Mouse (Mus musculus) left cerebral cortex, adult 11 months (tissue): ENCODE results near the gene Cdh20.

Source experiments
- DNase-seq: peaks from one replicate; pipeline ENCODE4 v3.0.0; 2022; ENCODE audit warnings: low spot score

The Cdh20 gene

GRCm38 (mm10) chr1:104768371-104769249 is at the start of gene Cdh20:
Cdh20 (plus strand) TSS chr1:104768529.
- no peak for DNase-seq

GRCm38 (mm10) chr1:104746816-104747215 is 21.5 kb upstream of the Cdh20 start:
- DNase-seq: no peak

- DNase-seq: no peak
Measured at GRCm38 (mm10) chr1:104747438-104747837, 20.9 kb upstream of the Cdh20 start.

GRCm38 (mm10) chr1:104754483-104754882 is 13.8 kb upstream of the Cdh20 start:
- DNase-seq: no peak

GRCm38 (mm10) chr1:104755896-104756295 is 12.4 kb upstream of the Cdh20 start:
- no peak for DNase-seq

- DNase-seq: no peak
Measured at GRCm38 (mm10) chr1:104769250-104769607, 900 bp downstream of the Cdh20 start.

GRCm38 (mm10) chr1:104771937-104772336 is 3.6 kb downstream of the Cdh20 start:
- DNase-seq: no peak

- DNase-seq: no peak
Measured at GRCm38 (mm10) chr1:104773207-104773606, 4.9 kb downstream of the Cdh20 start.

- no peak for DNase-seq
Measured at GRCm38 (mm10) chr1:104793488-104793887, 25.2 kb downstream of the Cdh20 start.

- peak; percentile 26 for DNase-seq
Measured at GRCm38 (mm10) chr1:104796146-104796545, 27.8 kb downstream of the Cdh20 start.

GRCm38 (mm10) chr1:104797139-104797538 is 28.8 kb downstream of the Cdh20 start:
- DNase-seq: no peak

- DNase-seq: no peak
Measured at GRCm38 (mm10) chr1:104804746-104805145, 36.4 kb downstream of the Cdh20 start.

- no peak for DNase-seq
Measured at GRCm38 (mm10) chr1:104807214-104807613, 38.9 kb downstream of the Cdh20 start.

GRCm38 (mm10) chr1:104817510-104817909 is 49.2 kb downstream of the Cdh20 start:
- DNase-seq: no peak

GRCm38 (mm10) chr1:104828106-104828505 is 59.8 kb downstream of the Cdh20 start:
- DNase-seq: peak; percentile 16

- DNase-seq: no peak
Measured at GRCm38 (mm10) chr1:104838206-104838915, 70.0 kb downstream of the Cdh20 start.

GRCm38 (mm10) chr1:104839051-104839450 is 70.7 kb downstream of the Cdh20 start:
- DNase-seq: no peak

GRCm38 (mm10) chr1:104848256-104848919 is 80.1 kb downstream of the Cdh20 start:
- DNase-seq: no peak

- DNase-seq: no peak
Measured at GRCm38 (mm10) chr1:104848920-104849272, 80.6 kb downstream of the Cdh20 start.

- no peak for DNase-seq
Measured at GRCm38 (mm10) chr1:104877384-104877783, 109.1 kb downstream of the Cdh20 start.

GRCm38 (mm10) chr1:104901815-104902214 is 133.5 kb downstream of the Cdh20 start:
- DNase-seq: no peak

GRCm38 (mm10) chr1:104903409-104903808 is 135.1 kb downstream of the Cdh20 start:
- DNase-seq: no peak

- DNase-seq: no peak
Measured at GRCm38 (mm10) chr1:104912407-104912806, 144.1 kb downstream of the Cdh20 start.
